Mouse (Mus musculus) olfactory bulb, adult 2 months (tissue): Measurements from ENCODE around the gene Gli3.

Experiments used
- CTCF ChIP-seq: fragments of 200-500 bp; IDR thresholded peaks from 2 replicates; pipeline ENCODE4 v1.5.1; 2012; ENCODE audit warnings: low read depth, mild to moderate bottlenecking, low read length, moderate library complexity; ENCODE audit not compliant: insufficient read depth
- POLR2A ChIP-seq: fragments of 200-500 bp; IDR thresholded peaks from 2 replicates; pipeline ENCODE4 v1.6.1; 2012; ENCODE audit warnings: mild to moderate bottlenecking, low read depth, low read length, moderate library complexity; ENCODE audit not compliant: insufficient read depth

GRCm38 (mm10) chr13:15457841-15458240, 5.2 kb upstream of the Gli3 start:
- no peak for TF ChIP-seq POLR2A
- no peak for TF ChIP-seq CTCF
